Mouse (Mus musculus) subcutaneous adipose tissue, adult 2 months (tissue): ENCODE results near the gene Jund. TPM values are rescaled to one million over a fixed set of nuclear protein-coding genes. Genes with fewer than 3 reads are reported as not detected.

ENCODE experiments used
- polyA plus RNA-seq: library from polyadenylated mRNA; depleted of rRNA; stranded (reverse); fragments of >200 nt; gene quantifications from 2 replicates; pipeline ENCODE4 v1.2.3, GENCODE M21; 2012; ENCODE audit warnings: low replicate concordance; rRNA removed

Jund gene
- polyA plus RNA-seq, result 135 and 458 TPM in 2 replicates

GRCm38 (mm10) chr8:70698310-70699109 is at the start of gene Jund:
TSS of gene Jund (plus strand) at chr8:70698949.

GRCm38 (mm10) chr8:70660273-70660725 is 38.5 kb upstream of the Jund start, which contains the start of gene Pgpep1:
TSS of gene Pgpep1 (minus strand) at chr8:70660388.

GRCm38 (mm10) chr8:70673079-70673856 is 25.5 kb upstream of the Jund start, which contains the start of gene Lsm4:
TSS of gene Lsm4 (plus strand) at chr8:70673248.

GRCm38 (mm10) chr8:70703287-70703686 is 4.5 kb downstream of the Jund start, which contains the start of gene Iqcn:
TSS of gene Iqcn (plus strand) at chr8:70703457.

GRCm38 (mm10) chr8:70718297-70718696 is 19.5 kb downstream of the Jund start, which contains the start of gene Gm3336:
TSS of gene Gm3336 (plus strand) at chr8:70718543.

GRCm38 (mm10) chr8:70723486-70724210 is 24.9 kb downstream of the Jund start, which contains the start of gene Pde4c:
TSS of gene Pde4c (plus strand) at chr8:70723720.

Other genes starting within 250 kb of the Jund start
- 34.4 and 65.1 TPM in 2 replicates for gene Klhl26, start 222.0 kb upstream of the Jund start, polyA plus RNA-seq
- gene Tmem59l, start 211.6 kb upstream of the Jund start, polyA plus RNA-seq, result 7.8 TPM in 1 of 2 replicates, not detected in the other
- 2.6 and 5.6 TPM in 2 replicates for gene Crlf1, start 205.8 kb upstream of the Jund start, polyA plus RNA-seq
- 210 and 310 TPM in 2 replicates for gene Rex1bd, start 192.2 kb upstream of the Jund start, polyA plus RNA-seq
- gene Uba52, start 188.1 kb upstream of the Jund start, polyA plus RNA-seq, result 477 and 704 TPM in 2 replicates
- gene Fkbp8, start 171.2 kb upstream of the Jund start, polyA plus RNA-seq, result 427 and 435 TPM in 2 replicates
- 103 and 119 TPM in 2 replicates for gene Kxd1, start 171.0 kb upstream of the Jund start, polyA plus RNA-seq
- gene Ell, start 159.5 kb upstream of the Jund start, polyA plus RNA-seq, result 20.7 and 31.8 TPM in 2 replicates
- gene Isyna1, start 104.6 kb upstream of the Jund start, polyA plus RNA-seq, result 69.7 and 218 TPM in 2 replicates
- gene Ssbp4, start 90.1 kb upstream of the Jund start, polyA plus RNA-seq, result 125 and 281 TPM in 2 replicates
- gene Lrrc25, start 82.8 kb upstream of the Jund start, polyA plus RNA-seq, result 10.8 and 19.8 TPM in 2 replicates
- gene Gdf15, start 66.5 kb upstream of the Jund start, polyA plus RNA-seq, result 1.6 and 3.3 TPM in 2 replicates
- gene Pgpep1, start 38.6 kb upstream of the Jund start, polyA plus RNA-seq, result 37.1 and 48.1 TPM in 2 replicates
- gene Lsm4, start 25.7 kb upstream of the Jund start, polyA plus RNA-seq, result 50.4 and 106 TPM in 2 replicates
- gene Iqcn, start 4.5 kb downstream of the Jund start, polyA plus RNA-seq, result 0.03 TPM in 1 of 2 replicates, not detected in the other
- 0.13 TPM in 1 of 2 replicates, not detected in the other for gene Gm3336, start 19.6 kb downstream of the Jund start, polyA plus RNA-seq
- gene Pde4c, start 24.8 kb downstream of the Jund start, polyA plus RNA-seq, result 6.5 and 17.1 TPM in 2 replicates
- gene Rab3a, start 55.7 kb downstream of the Jund start, polyA plus RNA-seq, result 34.5 and 43.4 TPM in 2 replicates
- 89.6 and 146 TPM in 2 replicates for gene Mpv17l2, start 62.0 kb downstream of the Jund start, polyA plus RNA-seq
- gene Pik3r2, start 77.8 kb downstream of the Jund start, polyA plus RNA-seq, result 96.1 and 136 TPM in 2 replicates
- 27.3 and 65.9 TPM in 2 replicates for gene Mast3, start 106.1 kb downstream of the Jund start, polyA plus RNA-seq
- gene Il12rb1, start 109.5 kb downstream of the Jund start, polyA plus RNA-seq, result 0.57 and 2.5 TPM in 2 replicates
- 24.6 and 56.0 TPM in 2 replicates for gene Arrdc2, start 140.8 kb downstream of the Jund start, polyA plus RNA-seq
- gene Kcnn1, start 164.3 kb downstream of the Jund start, polyA plus RNA-seq, result 11.3 and 12.6 TPM in 2 replicates
- 42.9 and 48.6 TPM in 2 replicates for gene Ccdc124, start 175.0 kb downstream of the Jund start, polyA plus RNA-seq
- gene Slc5a5, start 193.8 kb downstream of the Jund start, polyA plus RNA-seq, result 0.04 and 2.3 TPM in 2 replicates
- 2,426 and 4,701 TPM in 2 replicates for gene Rpl18a, start 198.5 kb downstream of the Jund start, polyA plus RNA-seq
- 35.0 and 52.9 TPM in 2 replicates for gene Map1s, start 207.0 kb downstream of the Jund start, polyA plus RNA-seq